Mouse (Mus musculus) embryonic fibroblast, embryonic 13.5 days (primary cell): Measurements from ENCODE around the gene Tlx2. TPM values are rescaled to one million over a fixed set of nuclear protein-coding genes. Genes with fewer than 3 reads are reported as not detected.
A peak's percentile ranks its signal among the peaks of the same experiment; 100 is the strongest.

Experiments used
- H3K27ac ChIP-seq: 2 replicates; pipeline ENCODE4 v1.5.1; 2012; ENCODE audit warnings: low read length, control low read depth, inconsistent platforms; ENCODE audit not compliant: insufficient read depth
- H3K4me1 ChIP-seq: 2 replicates; pipeline ENCODE4 v1.6.1; 2011; ENCODE audit warnings: low read length; ENCODE audit not compliant: control insufficient read depth, insufficient read depth
- H3K4me3 ChIP-seq: 2 replicates; pipeline ENCODE4 v1.5.1; 2011; ENCODE audit warnings: mild to moderate bottlenecking, control low read depth, low read length; ENCODE audit not compliant: insufficient read depth
- CTCF ChIP-seq: IDR thresholded peaks from 2 replicates; pipeline ENCODE4 v1.5.1; 2011; ENCODE audit warnings: mild to moderate bottlenecking, control low read depth, low read length, moderate library complexity, borderline replicate concordance; ENCODE audit not compliant: insufficient read depth
- POLR2A ChIP-seq: IDR thresholded peaks from 2 replicates; pipeline ENCODE4 v1.6.1; 2011; ENCODE audit warnings: low read depth, mild to moderate bottlenecking, control low read depth, low read length, moderate library complexity
- polyA plus RNA-seq: library from polyadenylated mRNA; stranded (reverse); fragments of >200 nt; gene quantifications from 2 replicates; pipeline ENCODE4 v1.2.4, GENCODE M21; 2011; ENCODE audit warnings: low read depth; ENCODE audit not compliant: missing spikeins, insufficient read length

Tlx2 gene
- polyA plus RNA-seq, 1 experiment, result not detected

DNA sequence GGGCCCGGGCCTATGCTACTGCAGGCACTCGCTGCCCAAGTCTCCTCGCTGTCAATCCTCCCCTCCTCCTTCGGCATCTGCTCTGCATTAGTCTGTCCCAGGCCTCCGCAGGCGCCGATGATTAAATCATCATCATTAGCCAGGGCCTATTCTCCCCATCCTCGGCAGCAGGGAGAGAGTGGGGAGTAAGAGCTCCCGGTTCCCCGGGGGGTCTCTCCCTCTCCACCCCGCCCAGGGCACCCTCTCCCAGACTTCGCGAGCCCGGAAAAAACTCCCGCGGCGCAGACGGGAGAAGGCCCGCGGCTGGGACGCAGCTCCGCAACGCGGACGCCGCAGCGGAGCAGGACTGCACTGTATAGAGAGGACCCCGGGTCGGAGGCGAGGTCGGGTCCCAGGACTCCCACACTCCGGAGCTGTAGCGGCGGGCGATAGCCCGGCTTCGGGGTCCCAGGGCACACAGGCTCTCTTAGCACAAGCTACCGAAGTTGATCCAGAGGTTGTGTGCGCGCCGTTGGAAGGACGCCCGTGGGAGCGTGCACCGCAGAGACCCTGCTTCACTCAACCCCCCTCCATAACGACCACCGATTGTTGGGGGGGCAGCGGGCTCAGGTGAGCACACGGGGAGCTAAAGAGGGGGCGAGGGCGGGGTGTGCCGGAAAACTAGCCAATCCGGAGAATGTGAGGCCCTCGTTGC, 7.7 kb upstream of the Tlx2 start, which contains the start of gene Pcgf1:
TSS of gene Pcgf1 (plus strand) at position 240 of the 694 bp plus-strand sequence.
- Histone ChIP-seq H3K4me3 (peak within 1 kb of the TSS; percentile 76), H3K27ac (peak within 1 kb of the TSS; percentile 84), H3K4me1 (no peaks in the 10 kb centered on the region)
- TF ChIP-seq CTCF, result no peak
- TF ChIP-seq POLR2A, result no peak; the same call in 1 of the 2 replicates

DNA sequence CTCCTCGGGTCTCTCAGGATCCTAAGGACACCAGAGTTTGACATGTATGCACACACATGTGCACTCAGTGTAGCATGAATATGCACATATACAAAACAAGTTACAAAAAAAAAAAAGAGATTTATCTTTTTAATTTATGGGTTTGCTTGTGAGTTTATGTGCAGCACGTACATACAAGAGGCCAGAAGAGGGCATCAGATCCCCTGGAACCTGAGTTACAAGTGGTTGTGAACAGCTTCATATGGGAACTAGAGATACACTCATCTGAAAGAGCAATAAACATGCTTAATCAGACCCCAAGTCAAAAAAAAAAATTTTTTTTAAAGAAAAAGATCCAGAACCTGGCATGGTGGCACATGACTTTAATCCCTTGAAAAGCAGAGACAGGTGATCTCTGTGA, 4.9 kb upstream of the Tlx2 start:
- no peak overlapping the region for H3K4me3 ChIP-seq
- no peaks in the 10 kb centered on the region for H3K4me1 ChIP-seq
- TF ChIP-seq POLR2A (no peak), CTCF (no peak)
- H3K27ac ChIP-seq, result no peak overlapping the region

DNA sequence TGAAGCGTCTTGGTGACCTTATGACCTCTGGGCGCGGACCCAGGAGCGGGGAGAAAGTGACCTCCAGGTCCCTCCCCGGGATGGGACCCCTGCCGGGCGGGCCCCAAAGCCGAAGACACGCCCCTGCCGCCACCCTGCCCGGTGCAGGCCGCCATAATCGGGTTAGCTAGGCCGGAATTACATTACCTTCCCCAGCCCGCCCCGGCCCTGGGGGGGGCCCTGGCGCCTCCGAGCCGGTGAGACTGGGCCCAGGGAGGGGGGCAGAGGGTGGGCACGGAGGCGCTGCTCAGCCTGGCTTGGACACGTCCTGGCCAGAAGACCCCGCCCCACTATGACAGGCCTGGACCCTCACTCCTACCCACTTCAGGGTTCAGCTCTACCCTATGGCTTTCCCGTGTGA, 1.1 kb upstream of the Tlx2 start:
- Histone ChIP-seq H3K27ac (no peak overlapping the region), H3K4me1 (no peaks in the 10 kb centered on the region), H3K4me3 (no peak overlapping the region)
- TF ChIP-seq CTCF (no peak), POLR2A (no peak)

DNA sequence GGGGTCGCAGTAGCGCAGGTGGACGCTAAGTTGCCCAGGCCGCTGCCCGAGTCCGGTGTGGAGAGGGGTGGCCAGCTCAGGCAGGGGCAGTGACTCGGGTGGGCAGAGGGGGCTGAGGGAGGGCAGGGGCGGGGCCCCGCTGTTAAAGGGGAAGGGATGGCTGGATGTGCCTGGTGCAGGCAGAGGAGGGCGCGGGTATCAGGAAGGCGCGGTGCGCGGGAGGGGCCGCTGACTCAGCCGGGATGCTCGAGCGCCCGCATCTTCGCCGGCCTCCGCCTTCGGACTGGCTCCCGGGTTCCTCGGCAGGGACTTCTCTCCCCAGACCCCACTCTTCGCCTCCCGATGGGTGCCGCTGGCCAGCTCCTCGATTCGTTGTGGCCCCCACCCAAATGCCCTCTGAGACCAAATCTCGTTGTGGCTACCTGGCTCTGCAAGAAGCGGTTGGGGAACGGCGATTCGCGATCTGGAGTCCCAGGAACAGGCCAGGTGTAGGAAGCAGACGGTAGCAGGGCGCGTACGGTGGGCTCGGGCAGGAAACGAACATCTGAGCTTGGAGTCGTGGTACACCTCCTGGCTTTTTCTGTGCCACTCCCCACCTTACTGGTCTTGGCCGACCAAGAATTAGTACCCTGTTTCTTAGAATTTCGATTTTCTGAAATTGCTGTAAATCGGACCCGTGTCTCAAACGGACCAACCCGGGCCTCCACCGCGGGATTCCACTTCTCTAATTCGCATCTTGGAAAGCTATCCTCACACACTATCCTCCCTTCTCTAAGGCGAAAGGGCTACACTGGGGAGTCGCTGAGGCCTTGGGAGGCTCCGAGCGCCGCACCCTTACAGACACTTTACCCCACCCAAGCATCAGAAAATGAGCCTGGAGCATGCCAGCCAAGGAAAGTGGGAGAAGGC, 472 bp upstream of the Tlx2 start:
- Histone ChIP-seq H3K27ac (no peak overlapping the region), H3K4me3 (no peak overlapping the region), H3K4me1 (no peaks in the 10 kb centered on the region)
- no peak for TF ChIP-seq POLR2A
- TF ChIP-seq CTCF, result no peak

DNA sequence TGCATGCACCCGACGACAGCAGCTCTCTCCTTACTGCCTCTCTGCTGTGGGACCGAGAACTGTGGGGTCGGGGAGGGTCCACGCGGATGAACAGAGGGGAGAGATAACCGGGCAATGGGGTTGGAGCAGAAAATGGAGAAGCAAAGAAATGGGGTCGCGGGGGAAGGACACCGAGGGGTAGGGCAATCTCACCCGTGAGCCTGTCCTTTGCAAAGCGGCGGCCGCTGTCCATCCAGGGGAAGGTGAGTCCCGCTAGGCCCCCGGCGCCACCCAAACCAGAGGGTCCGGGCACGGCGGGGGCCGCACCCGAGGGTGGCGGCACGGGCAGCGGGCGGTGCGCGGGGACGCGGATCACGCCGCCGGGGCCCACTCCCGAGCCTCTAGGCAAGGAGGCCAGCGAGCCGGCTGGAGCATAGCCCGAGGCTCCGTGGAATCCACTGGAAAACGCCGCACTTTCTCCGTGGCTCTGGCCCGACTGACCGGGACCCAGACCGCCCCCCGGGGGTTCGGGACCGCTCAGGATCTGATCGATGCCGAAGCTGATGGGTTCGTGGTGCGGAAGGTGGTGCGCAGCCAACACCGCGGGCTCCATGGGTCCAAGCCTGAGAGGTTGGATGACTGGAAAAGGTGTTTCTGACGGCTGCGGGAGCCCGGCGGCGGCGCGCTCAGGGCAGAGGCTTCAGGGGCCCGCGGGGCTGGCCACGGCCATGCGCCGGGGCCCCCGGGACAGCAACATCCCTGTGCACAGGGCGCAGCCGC, 426 bp downstream of the Tlx2 start:
- TF ChIP-seq POLR2A (no peak), CTCF (no peak)
- Histone ChIP-seq H3K27ac (no peak overlapping the region), H3K4me3 (no peak overlapping the region), H3K4me1 (no peaks in the 10 kb centered on the region)

GRCm38 (mm10) chr6:83068706-83069487, 1.2 kb downstream of the Tlx2 start:
- TF ChIP-seq POLR2A (no peak), CTCF (no peak)
- H3K27ac ChIP-seq, result no peak overlapping the region
- H3K4me3 ChIP-seq, result no peak overlapping the region
- no peaks in the 10 kb centered on the region for H3K4me1 ChIP-seq

DNA sequence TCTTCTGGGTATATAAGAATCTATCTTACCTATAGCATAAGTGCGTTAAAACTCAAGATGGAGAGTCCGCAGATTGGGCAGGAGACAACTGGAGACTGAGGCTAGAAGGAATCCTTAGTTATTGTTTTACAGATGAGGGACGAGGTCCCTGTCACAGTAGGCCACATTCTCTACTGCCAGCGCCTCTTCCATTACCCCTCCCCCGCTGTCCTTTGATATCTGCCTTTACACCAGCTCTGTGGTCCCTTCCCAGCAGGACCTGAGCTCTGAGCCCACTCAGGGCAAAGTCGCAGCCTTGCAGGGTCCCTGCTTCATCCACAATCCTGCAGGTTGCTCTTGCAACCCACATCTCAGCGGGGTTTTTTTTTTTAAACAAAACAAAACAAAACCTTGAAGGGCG, 1.9 kb downstream of the Tlx2 start:
- H3K4me3 ChIP-seq, result no peak overlapping the region
- H3K4me1 ChIP-seq, result no peaks in the 10 kb centered on the region
- no peak for TF ChIP-seq CTCF
- TF ChIP-seq POLR2A, result no peak
- no peak overlapping the region for H3K27ac ChIP-seq

- Histone ChIP-seq H3K4me3 (no peak overlapping the region), H3K4me1 (no peaks in the 10 kb centered on the region), H3K27ac (no peak overlapping the region)
- TF ChIP-seq CTCF, result no peak
- no peak for TF ChIP-seq POLR2A
Observed at GRCm38 (mm10) chr6:83066441-83066840, 3.7 kb downstream of the Tlx2 start.

GRCm38 (mm10) chr6:83065995-83066394, 4.1 kb downstream of the Tlx2 start:
- Histone ChIP-seq H3K4me3 (no peak overlapping the region), H3K27ac (no peak overlapping the region), H3K4me1 (no peaks in the 10 kb centered on the region)
- TF ChIP-seq POLR2A, result no peak
- no peak for TF ChIP-seq CTCF
